Mouse (Mus musculus) midbrain, embryonic 14.5 days (tissue): ENCODE measurements around the gene Olfr1394. TPM values are rescaled to one million over a fixed set of nuclear protein-coding genes. Genes with fewer than 3 reads are reported as not detected.
A peak's percentile ranks its signal among the peaks of the same experiment; 100 is the strongest.
"Not testable (repeated sequence)": the region's sequence is repeated elsewhere in the genome, so short reads cannot be mapped to it uniquely, and the experiment has no call there.

ENCODE experiments used
- ATAC-seq: fragments of 200-750 bp; cut with Nextera tagmentation; 2 replicates; pipeline ENCODE4 v1.8.0; 2017; ENCODE audit warnings: moderate number of reproducible peaks, moderate library complexity; ENCODE audit not compliant: low FRiP score, low TSS enrichment
- DNase-seq: peaks from one replicate; pipeline ENCODE4 v3.0.0-alpha.2; 2015
- H3K27ac ChIP-seq: fragments of 300-500 bp; sonication (generic); replicated peaks from 2 replicates; pipeline ENCODE4 v1.5.1; 2014; ENCODE audit warnings: mild to moderate bottlenecking, low read depth, low read length, moderate library complexity
- H3K27me3 ChIP-seq: fragments of 300-500 bp; sonication (generic); 2 replicates; pipeline ENCODE4 v1.6.1; 2014; ENCODE audit warnings: low read length, control low read depth, mixed read lengths; ENCODE audit not compliant: control insufficient read depth, insufficient read depth
- H3K36me3 ChIP-seq: fragments of 300-500 bp; sonication (generic); 2 replicates; pipeline ENCODE4 v1.6.1; 2014; ENCODE audit warnings: low read length, control low read depth; ENCODE audit not compliant: control insufficient read depth, insufficient read depth
- H3K4me1 ChIP-seq: fragments of 300-500 bp; sonication (generic); 2 replicates; pipeline ENCODE4 v1.6.1; 2014; ENCODE audit warnings: mild to moderate bottlenecking, antibody characterized with exemption, low read length, control low read depth; ENCODE audit not compliant: control insufficient read depth, insufficient read depth
- H3K4me2 ChIP-seq: fragments of 300-500 bp; sonication (generic); 2 replicates; pipeline ENCODE4 v1.6.1; 2014; ENCODE audit warnings: mild to moderate bottlenecking, low read length, moderate library complexity
- H3K4me3 ChIP-seq: fragments of 300-500 bp; sonication (generic); replicated peaks from 2 replicates; pipeline ENCODE4 v1.5.1; 2014; ENCODE audit warnings: low read depth, low read length
- H3K9ac ChIP-seq: fragments of 300-500 bp; sonication (generic); replicated peaks from 2 replicates; pipeline ENCODE4 v1.6.1; 2014; ENCODE audit warnings: mild to moderate bottlenecking, low read length, moderate library complexity
- H3K9me3 ChIP-seq: fragments of 300-500 bp; sonication (generic); 2 replicates; pipeline ENCODE4 v1.6.1; 2016; ENCODE audit warnings: low read length, control low read depth, mixed read lengths; ENCODE audit not compliant: control insufficient read depth
- WGBS: fragments of 180-500 bp; shearing (Covaris S2); extraction: QIAGEN DNeasy Blood & Tissue Kit; methylation state at CpG from one replicate; pipeline ENCODE4 v1.1.7; 2014; 5-methylcytosine and 5-hydroxymethylcytosine counted together
- polyA plus RNA-seq: library from polyadenylated mRNA; unstranded; fragments of >200 nt; fragmentation: Nextera tagmentation; extraction: Ambion mirVana; gene quantifications from 2 replicates; pipeline ENCODE4 v1.2.1, GENCODE M21; 2014

Olfr1394 gene
- polyA plus RNA-seq, 1 experiment from 2014 or later, result not detected

GRCm38 (mm10) chr11:49124169-49124568 lies 30.0 kb upstream of the Olfr1394 start:
- 91% methylated on average over 2 of the region's 2 CpGs for WGBS
- Histone ChIP-seq H3K27me3 (no peaks in the 10 kb centered on the region), H3K4me1 (no peaks in the 10 kb centered on the region), H3K4me2 (no peak overlapping the region), H3K9ac (no peak overlapping the region), H3K4me3 (no peak overlapping the region), H3K9me3 (no peaks in the 10 kb centered on the region), H3K36me3 (no peaks in the 10 kb centered on the region), H3K27ac (no peak overlapping the region)
- ATAC-seq, result no peak
- no peak for DNase-seq

- Histone ChIP-seq H3K9me3 (no peaks in the 10 kb centered on the region), H3K36me3 (no peaks in the 10 kb centered on the region), H3K27ac (no peak within 1 kb of the TSS), H3K27me3 (no peaks in the 10 kb centered on the region), H3K9ac (no peak within 1 kb of the TSS), H3K4me3 (no peak within 1 kb of the TSS), H3K4me1 (no peaks in the 10 kb centered on the region), H3K4me2 (no peak within 1 kb of the TSS)
- ATAC-seq (no peak), DNase-seq (no peak)
- WGBS, result 95% methylated on average over 6 of the region's 6 CpGs
Observed at GRCm38 (mm10) chr11:49141974-49142373, 12.2 kb upstream of the Olfr1394 start, which contains the start of gene Olfr1395. Gene Olfr1395, plus strand, starts transcription at chr11:49142274.

- Histone ChIP-seq H3K4me3 (no peak overlapping the region), H3K27me3 (no peaks in the 10 kb centered on the region), H3K27ac (no peak overlapping the region), H3K9ac (no peak overlapping the region), H3K4me1 (no peaks in the 10 kb centered on the region), H3K4me2 (no peak overlapping the region), H3K9me3 (no peaks in the 10 kb centered on the region), H3K36me3 (no peaks in the 10 kb centered on the region)
- ATAC-seq, result no peak
- no peak for DNase-seq
- WGBS, result 93% methylated on average over 2 of the region's 2 CpGs
Observed at GRCm38 (mm10) chr11:49156821-49157814, 2.9 kb downstream of the Olfr1394 start.

- WGBS, result 3% methylated on average over 50 of the region's 50 CpGs
- no peak overlapping the region for H3K27ac ChIP-seq
- ATAC-seq, result peak; percentile 57; the same call in 1 of the 2 replicates
- peak overlapping the region; percentile 80 for H3K4me2 ChIP-seq
- peak overlapping the region; percentile 39 for H3K4me3 ChIP-seq
- H3K9ac ChIP-seq, result peak overlapping the region; percentile 58
- H3K36me3 ChIP-seq, result no peaks in the 10 kb centered on the region
- no peaks in the 10 kb centered on the region for H3K4me1 ChIP-seq
- H3K27me3 ChIP-seq, result peaks cover 15% of the 10 kb centered on the region; the same call in 1 of the 2 replicates
- DNase-seq, result peak; percentile 58
- H3K9me3 ChIP-seq, result peaks cover 8% of the 10 kb centered on the region; the same call in 1 of the 2 replicates
Observed at GRCm38 (mm10) chr11:49168839-49169611, 14.8 kb downstream of the Olfr1394 start.

DNA sequence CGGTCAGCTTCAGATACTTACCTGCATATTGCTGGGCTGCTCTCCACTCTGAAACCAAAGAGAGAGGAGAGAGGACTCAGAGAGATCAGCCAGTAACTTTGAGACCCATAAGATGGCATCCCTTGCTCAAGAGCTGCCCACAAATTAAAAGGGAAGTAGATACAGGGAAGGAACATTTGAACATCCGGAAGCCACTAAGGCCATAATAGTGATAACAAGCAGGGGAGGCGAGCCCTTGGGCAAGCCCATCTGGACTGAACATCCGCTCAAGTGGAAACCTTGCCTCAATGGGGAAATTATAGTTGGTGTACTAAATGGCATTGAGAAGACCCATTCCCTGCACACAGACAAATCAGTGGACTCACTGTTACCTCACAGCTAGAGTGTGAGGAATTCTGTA lies 16.4 kb downstream of the Olfr1394 start:
- H3K27ac ChIP-seq, result no peak overlapping the region
- no peak overlapping the region for H3K4me3 ChIP-seq
- DNase-seq (no peak), ATAC-seq (no peak)
- H3K4me2 ChIP-seq, result no peak overlapping the region
- no peaks in the 10 kb centered on the region for H3K4me1 ChIP-seq
- H3K27me3 ChIP-seq, result peaks cover 15% of the 10 kb centered on the region; the same call in 1 of the 2 replicates
- H3K36me3 ChIP-seq, result no peaks in the 10 kb centered on the region
- peaks cover 8% of the 10 kb centered on the region; the same call in 1 of the 2 replicates for H3K9me3 ChIP-seq
- WGBS, result 94% methylated on average over 4 of the region's 4 CpGs
- no peak overlapping the region for H3K9ac ChIP-seq

- no peaks in the 10 kb centered on the region for H3K4me1 ChIP-seq
- H3K9ac ChIP-seq, result no peak overlapping the region
- WGBS, result 91% methylated on average over 8 of the region's 8 CpGs
- no peak for ATAC-seq
- no peak overlapping the region for H3K27ac ChIP-seq
- H3K36me3 ChIP-seq, result no peaks in the 10 kb centered on the region
- DNase-seq, result no peak
- H3K4me3 ChIP-seq, result no peak overlapping the region
- H3K9me3 ChIP-seq, result no peaks in the 10 kb centered on the region
- no peaks in the 10 kb centered on the region for H3K27me3 ChIP-seq
- H3K4me2 ChIP-seq, result no peak overlapping the region
Observed at GRCm38 (mm10) chr11:49175345-49175744, 21.2 kb downstream of the Olfr1394 start.

DNA sequence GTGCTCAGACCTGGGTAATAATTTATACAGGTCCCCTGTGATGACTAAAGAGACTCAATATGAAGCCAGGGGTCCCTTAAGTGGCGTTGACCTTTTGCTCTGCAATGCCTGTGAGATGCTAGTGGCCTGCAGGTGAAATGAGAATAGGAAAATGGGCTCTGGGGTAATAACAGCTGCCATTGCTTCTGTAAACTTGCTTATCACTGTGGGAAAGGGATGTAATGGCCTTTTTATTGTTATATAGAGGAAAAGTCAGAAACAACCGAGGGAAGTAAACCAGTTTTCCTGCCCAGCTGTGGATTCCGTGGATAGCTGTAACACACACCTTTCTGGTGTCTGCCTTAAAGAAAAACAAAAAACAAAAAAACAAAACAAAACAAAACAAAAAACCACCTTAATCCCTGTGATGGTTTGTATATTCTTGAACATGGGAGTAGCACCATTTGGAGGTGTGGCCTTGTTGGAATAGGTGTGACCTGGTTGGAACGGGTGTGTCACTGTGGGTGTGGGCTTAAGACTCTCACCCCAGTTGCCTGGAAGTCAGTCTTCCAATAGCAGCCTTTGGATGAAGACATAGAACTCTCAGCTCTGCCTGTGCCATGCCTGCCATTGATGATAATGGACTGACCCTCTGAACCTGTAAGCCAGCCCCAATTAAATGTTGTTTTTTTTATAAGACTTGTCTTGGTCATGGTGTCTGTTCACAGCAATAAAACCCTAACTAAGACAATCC lies 22.0 kb downstream of the Olfr1394 start:
- not testable (repeated sequence) for H3K27ac ChIP-seq, H3K9ac ChIP-seq, H3K9me3 ChIP-seq, ATAC-seq, H3K36me3 ChIP-seq, H3K4me1 ChIP-seq, H3K27me3 ChIP-seq, H3K4me2 ChIP-seq, H3K4me3 ChIP-seq, DNase-seq
- WGBS, result 87% methylated on average over 4 of the region's 4 CpGs

- Histone ChIP-seq H3K4me2 (no peak overlapping the region), H3K4me1 (no peaks in the 10 kb centered on the region), H3K9ac (no peak overlapping the region), H3K27ac (no peak overlapping the region), H3K4me3 (no peak overlapping the region), H3K36me3 (no peaks in the 10 kb centered on the region), H3K9me3 (no peaks in the 10 kb centered on the region), H3K27me3 (no peaks in the 10 kb centered on the region)
- no peak for DNase-seq
- WGBS, result 81% methylated on average over 1 of the region's 1 CpGs
- no peak for ATAC-seq
Observed at GRCm38 (mm10) chr11:49183172-49183571, 29.0 kb downstream of the Olfr1394 start.
